Mouse (Mus musculus) liver, embryonic 16.5 days (tissue): ENCODE results near the gene Acad10. TPM values are rescaled to one million over a fixed set of nuclear protein-coding genes. Genes with fewer than 3 reads are reported as not detected.

ENCODE experiments used
- ATAC-seq: fragments of 200-750 bp; cut with Nextera tagmentation; 2 replicates; pipeline ENCODE4 v1.8.0; 2017; ENCODE audit warnings: low read depth, mild to moderate bottlenecking, moderate number of reproducible peaks, moderate library complexity
- H3K27ac ChIP-seq: fragments of 300-500 bp; sonication (generic); 2 replicates; pipeline ENCODE4 v1.5.1; 2014; ENCODE audit warnings: mild to moderate bottlenecking, low read length
- H3K27me3 ChIP-seq: fragments of 300-500 bp; sonication (generic); 2 replicates; pipeline ENCODE4 v1.6.1; 2014; ENCODE audit warnings: low read depth, low read length, mixed read lengths; ENCODE audit not compliant: control insufficient read depth, insufficient read depth
- H3K36me3 ChIP-seq: fragments of 300-500 bp; sonication (generic); 2 replicates; pipeline ENCODE4 v1.6.1; 2014; ENCODE audit warnings: mild to moderate bottlenecking; ENCODE audit not compliant: control insufficient read depth, insufficient read depth
- H3K4me1 ChIP-seq: fragments of 300-500 bp; sonication (generic); 2 replicates; pipeline ENCODE4 v1.6.1; 2014; ENCODE audit warnings: low read depth, low read length, mixed read lengths; ENCODE audit not compliant: control insufficient read depth
- H3K4me2 ChIP-seq: fragments of 300-500 bp; sonication (generic); 2 replicates; pipeline ENCODE4 v1.6.1; 2014; ENCODE audit warnings: low read depth, low read length, mixed read lengths
- H3K4me3 ChIP-seq: fragments of 300-500 bp; sonication (generic); 2 replicates; pipeline ENCODE4 v1.5.1; 2014; ENCODE audit warnings: low read depth, mild to moderate bottlenecking, low read length
- H3K9ac ChIP-seq: fragments of 300-500 bp; sonication (generic); 2 replicates; pipeline ENCODE4 v1.6.1; 2014; ENCODE audit warnings: low read depth, low read length
- H3K9me3 ChIP-seq: fragments of 300-500 bp; sonication (generic); replicated peaks from 2 replicates; pipeline ENCODE4 v1.6.1; 2016; ENCODE audit warnings: low read length; ENCODE audit not compliant: control insufficient read depth
- WGBS: fragments of 180-500 bp; shearing (Covaris S2); extraction: QIAGEN DNeasy Blood & Tissue Kit; methylation state at CpG from one replicate; pipeline ENCODE4 v1.1.7; 2014; ENCODE audit not compliant: insufficient replicate concordance; 5-methylcytosine and 5-hydroxymethylcytosine counted together
- polyA plus RNA-seq: library from polyadenylated mRNA; unstranded; fragments of >200 nt; fragmentation: Nextera tagmentation; extraction: Ambion mirVana; gene quantifications from 2 replicates; pipeline ENCODE4 v1.2.1, GENCODE M21; 2015

Acad10 gene
- polyA plus RNA-seq, 1 experiment from 2014 or later: 5.5 TPM

GRCm38 (mm10) chr5:121586400-121587039 lies 73.8 kb downstream of the Acad10 start:
- ATAC-seq: peak; percentile 20; the same call in 1 of the 2 replicates
- Histone ChIP-seq H3K4me3 (peak overlapping the region; percentile 20), H3K4me2 (peak overlapping the region; percentile 45), H3K27me3 (no peaks in the 10 kb centered on the region), H3K4me1 (peaks cover 41% of the 10 kb centered on the region), H3K9ac (peak overlapping the region; percentile 18), H3K9me3 (no peaks in the 10 kb centered on the region), H3K36me3 (no peaks in the 10 kb centered on the region), H3K27ac (peak overlapping the region; percentile 73)
- 2% methylated on average over 6 of the region's 6 CpGs for WGBS

- no peak overlapping the region for H3K9ac ChIP-seq
- H3K9me3 ChIP-seq: no peaks in the 10 kb centered on the region
- H3K4me2 ChIP-seq: no peak overlapping the region
- no peaks in the 10 kb centered on the region for H3K27me3 ChIP-seq
- H3K36me3 ChIP-seq: no peaks in the 10 kb centered on the region
- ATAC-seq: no peak
- no peak overlapping the region for H3K4me3 ChIP-seq
- H3K4me1 ChIP-seq: peaks cover 34% of the 10 kb centered on the region
- 74% methylated on average over 5 of the region's 5 CpGs for WGBS
- H3K27ac ChIP-seq: peak overlapping the region; percentile 73; the same call in 1 of the 2 replicates
These were observed 74.6 kb downstream of the Acad10 start for GRCm38 (mm10) chr5:121585699-121586098.

GRCm38 (mm10) chr5:121585005-121585404 lies 75.3 kb downstream of the Acad10 start:
- H3K36me3 ChIP-seq: no peaks in the 10 kb centered on the region
- ATAC-seq: no peak
- 89% methylated on average over 10 of the region's 10 CpGs for WGBS
- H3K9ac ChIP-seq: no peak overlapping the region
- no peak overlapping the region for H3K4me2 ChIP-seq
- H3K27ac ChIP-seq: no peak overlapping the region
- no peak overlapping the region for H3K4me3 ChIP-seq
- peaks cover 32% of the 10 kb centered on the region for H3K4me1 ChIP-seq
- H3K27me3 ChIP-seq: no peaks in the 10 kb centered on the region
- H3K9me3 ChIP-seq: no peaks in the 10 kb centered on the region

- peak overlapping the region; percentile 28 for H3K9ac ChIP-seq
- H3K4me1 ChIP-seq: peaks cover 31% of the 10 kb centered on the region
- H3K9me3 ChIP-seq: no peaks in the 10 kb centered on the region
- peaks cover 7% of the 10 kb centered on the region for H3K36me3 ChIP-seq
- H3K27me3 ChIP-seq: no peaks in the 10 kb centered on the region
- H3K4me2 ChIP-seq: no peak overlapping the region
- peak; percentile 83 for ATAC-seq
- no peak overlapping the region for H3K4me3 ChIP-seq
- peak overlapping the region; percentile 81 for H3K27ac ChIP-seq
- WGBS: 29% methylated on average over 12 of the region's 12 CpGs
These were observed 76.4 kb downstream of the Acad10 start for GRCm38 (mm10) chr5:121583765-121584501.

GRCm38 (mm10) chr5:121581945-121582344 lies 78.4 kb downstream of the Acad10 start:
- no peaks in the 10 kb centered on the region for H3K27me3 ChIP-seq
- no peaks in the 10 kb centered on the region for H3K9me3 ChIP-seq
- no peak overlapping the region for H3K27ac ChIP-seq
- no peak for ATAC-seq
- no peak overlapping the region for H3K4me2 ChIP-seq
- peaks cover 25% of the 10 kb centered on the region for H3K4me1 ChIP-seq
- 72% methylated on average over 8 of the region's 8 CpGs for WGBS
- no peak overlapping the region for H3K9ac ChIP-seq
- peaks cover 7% of the 10 kb centered on the region for H3K36me3 ChIP-seq
- no peak overlapping the region for H3K4me3 ChIP-seq

GRCm38 (mm10) chr5:121576927-121577488 lies 83.3 kb downstream of the Acad10 start:
- peaks cover 12% of the 10 kb centered on the region for H3K36me3 ChIP-seq
- H3K4me1 ChIP-seq: no peaks in the 10 kb centered on the region
- H3K9ac ChIP-seq: no peak overlapping the region
- no peak overlapping the region for H3K27ac ChIP-seq
- no peak overlapping the region for H3K4me2 ChIP-seq
- H3K27me3 ChIP-seq: no peaks in the 10 kb centered on the region
- no peak for ATAC-seq
- no peak overlapping the region for H3K4me3 ChIP-seq
- WGBS: 76% methylated on average over 11 of the region's 11 CpGs
- no peaks in the 10 kb centered on the region for H3K9me3 ChIP-seq

GRCm38 (mm10) chr5:121575867-121576266 lies 84.4 kb downstream of the Acad10 start:
- WGBS: 88% methylated on average over 11 of the region's 11 CpGs
- peaks cover 13% of the 10 kb centered on the region for H3K36me3 ChIP-seq

GRCm38 (mm10) chr5:121574145-121574544 lies 86.2 kb downstream of the Acad10 start:
- H3K36me3 ChIP-seq: peaks cover 11% of the 10 kb centered on the region
- H3K9me3 ChIP-seq: no peaks in the 10 kb centered on the region
- no peak overlapping the region for H3K4me3 ChIP-seq
- 75% methylated on average over 13 of the region's 13 CpGs for WGBS
- H3K4me2 ChIP-seq: no peak overlapping the region
- no peaks in the 10 kb centered on the region for H3K27me3 ChIP-seq
- H3K9ac ChIP-seq: no peak overlapping the region
- ATAC-seq: no peak
- no peak overlapping the region for H3K27ac ChIP-seq
- no peaks in the 10 kb centered on the region for H3K4me1 ChIP-seq

More at GRCm38 (mm10) chr5:121575867-121576266, 84.4 kb downstream of the Acad10 start:
- H3K27ac ChIP-seq: no peak overlapping the region
- ATAC-seq: no peak
- H3K4me1 ChIP-seq: no peaks in the 10 kb centered on the region
- H3K4me2 ChIP-seq: no peak overlapping the region
- no peak overlapping the region for H3K9ac ChIP-seq
- H3K4me3 ChIP-seq: no peak overlapping the region
- no peaks in the 10 kb centered on the region for H3K9me3 ChIP-seq
- H3K27me3 ChIP-seq: no peaks in the 10 kb centered on the region
